Mouse (Mus musculus) stomach, embryonic 15.5 days (tissue): ENCODE data around the gene Akap8. TPM values are rescaled to one million over a fixed set of nuclear protein-coding genes. Genes with fewer than 3 reads are reported as not detected.

Experiments used
- ATAC-seq: fragments of 200-750 bp; cut with Nextera tagmentation; 2 replicates; pipeline ENCODE4 v1.8.0; 2017; ENCODE audit warnings: low read depth, moderate number of reproducible peaks, moderate TSS enrichment; ENCODE audit not compliant: insufficient read depth, low FRiP score
- H3K27ac ChIP-seq: fragments of 300-500 bp; sonication (generic); 2 replicates; pipeline ENCODE4 v1.5.1; 2015; ENCODE audit warnings: mild to moderate bottlenecking, inconsistent platforms
- H3K27me3 ChIP-seq: fragments of 300-500 bp; sonication (generic); replicated peaks from 2 replicates; pipeline ENCODE4 v1.6.1; 2015; ENCODE audit warnings: inconsistent platforms
- H3K36me3 ChIP-seq: fragments of 300-500 bp; sonication (generic); 2 replicates; pipeline ENCODE4 v1.6.1; 2015; ENCODE audit warnings: inconsistent platforms
- H3K4me1 ChIP-seq: fragments of 300-500 bp; sonication (generic); 2 replicates; pipeline ENCODE4 v1.6.1; 2015; ENCODE audit warnings: inconsistent platforms
- H3K4me2 ChIP-seq: fragments of 300-500 bp; sonication (generic); 2 replicates; pipeline ENCODE4 v1.6.1; 2015; ENCODE audit warnings: mild to moderate bottlenecking, inconsistent platforms
- H3K4me3 ChIP-seq: fragments of 300-500 bp; sonication (generic); replicated peaks from 2 replicates; pipeline ENCODE4 v1.5.1; 2015; ENCODE audit warnings: inconsistent platforms
- H3K9ac ChIP-seq: fragments of 300-500 bp; sonication (generic); 2 replicates; pipeline ENCODE4 v1.6.1; 2015; ENCODE audit warnings: inconsistent platforms
- H3K9me3 ChIP-seq: fragments of 300-500 bp; sonication (generic); 2 replicates; pipeline ENCODE4 v1.6.1; 2016; ENCODE audit warnings: inconsistent platforms
- WGBS: fragments of 180-500 bp; shearing (Covaris S2); methylation state at CpG from one replicate; pipeline ENCODE4 v1.1.7; 2015; 5-methylcytosine and 5-hydroxymethylcytosine counted together
- polyA plus RNA-seq: library from polyadenylated mRNA; unstranded; fragments of >200 nt; fragmentation: Nextera tagmentation; extraction: Ambion mirVana; gene quantifications from 2 replicates; pipeline ENCODE4 v1.2.1, GENCODE M21; 2015

Gene Akap8
- polyA plus RNA-seq, 1 experiment from 2014 or later = 86.1 TPM

GRCm38 (mm10) chr17:32280575-32280974 lies 40.5 kb downstream of the Akap8 start:
- Histone ChIP-seq H3K4me3 (no peak overlapping the region), H3K36me3 (no peaks in the 10 kb centered on the region), H3K9me3 (no peaks in the 10 kb centered on the region), H3K9ac (no peak overlapping the region), H3K4me2 (no peak overlapping the region), H3K27me3 (no peaks in the 10 kb centered on the region), H3K27ac (no peak overlapping the region), H3K4me1 (peaks cover 11% of the 10 kb centered on the region)
- 84% methylated on average over 3 of the region's 3 CpGs for WGBS
- ATAC-seq = no peak

- Histone ChIP-seq H3K9ac (no peak overlapping the region), H3K4me3 (no peak overlapping the region), H3K4me2 (no peak overlapping the region), H3K27ac (no peak overlapping the region), H3K4me1 (peaks cover 5% of the 10 kb centered on the region; the same call in 1 of the 2 replicates), H3K36me3 (no peaks in the 10 kb centered on the region), H3K9me3 (no peaks in the 10 kb centered on the region), H3K27me3 (no peaks in the 10 kb centered on the region)
- no peak for ATAC-seq
- WGBS = 90% methylated on average over 1 of the region's 1 CpGs
These were observed 43.8 kb downstream of the Akap8 start for GRCm38 (mm10) chr17:32277201-32277600.

GRCm38 (mm10) chr17:32275568-32275967 lies 45.5 kb downstream of the Akap8 start:
- Histone ChIP-seq H3K4me3 (no peak overlapping the region), H3K9me3 (no peaks in the 10 kb centered on the region), H3K27ac (no peak overlapping the region), H3K4me2 (no peak overlapping the region), H3K9ac (no peak overlapping the region), H3K4me1 (no peaks in the 10 kb centered on the region), H3K36me3 (no peaks in the 10 kb centered on the region), H3K27me3 (no peaks in the 10 kb centered on the region)
- no peak for ATAC-seq
- WGBS = 88% methylated on average over 3 of the region's 3 CpGs

- Histone ChIP-seq H3K9ac (no peak overlapping the region), H3K27me3 (no peaks in the 10 kb centered on the region), H3K36me3 (no peaks in the 10 kb centered on the region), H3K9me3 (no peaks in the 10 kb centered on the region), H3K4me3 (no peak overlapping the region), H3K4me2 (no peak overlapping the region), H3K4me1 (no peaks in the 10 kb centered on the region), H3K27ac (no peak overlapping the region)
- 83% methylated on average over 7 of the region's 7 CpGs for WGBS
- no peak for ATAC-seq
These were observed 51.9 kb downstream of the Akap8 start for GRCm38 (mm10) chr17:32269151-32269550.

- Histone ChIP-seq H3K27ac (no peak overlapping the region), H3K4me3 (no peak overlapping the region), H3K27me3 (no peaks in the 10 kb centered on the region), H3K4me1 (no peaks in the 10 kb centered on the region), H3K36me3 (no peaks in the 10 kb centered on the region), H3K9me3 (no peaks in the 10 kb centered on the region), H3K9ac (no peak overlapping the region), H3K4me2 (no peak overlapping the region)
- no peak for ATAC-seq
- WGBS = 87% methylated on average over 3 of the region's 3 CpGs
These were observed 52.5 kb downstream of the Akap8 start for GRCm38 (mm10) chr17:32268540-32268960.

GRCm38 (mm10) chr17:32268096-32268495 lies 52.9 kb downstream of the Akap8 start:
- ATAC-seq = no peak
- H3K36me3 ChIP-seq = no peaks in the 10 kb centered on the region
- H3K4me1 ChIP-seq = no peaks in the 10 kb centered on the region
- WGBS = 77% methylated on average over 2 of the region's 2 CpGs
- H3K27ac ChIP-seq = no peak overlapping the region
- H3K9ac ChIP-seq = no peak overlapping the region
- H3K4me3 ChIP-seq = no peak overlapping the region
- H3K9me3 ChIP-seq = no peaks in the 10 kb centered on the region
- H3K27me3 ChIP-seq = no peaks in the 10 kb centered on the region
- H3K4me2 ChIP-seq = no peak overlapping the region

- WGBS = 77% methylated on average over 1 of the region's 1 CpGs
These were observed 53.4 kb downstream of the Akap8 start for GRCm38 (mm10) chr17:32267617-32268016.

GRCm38 (mm10) chr17:32263672-32264071 lies 57.4 kb downstream of the Akap8 start:
- WGBS = 85% methylated on average over 2 of the region's 2 CpGs

More at GRCm38 (mm10) chr17:32267617-32268016, 53.4 kb downstream of the Akap8 start:
- Histone ChIP-seq H3K4me1 (no peaks in the 10 kb centered on the region), H3K27ac (no peak overlapping the region), H3K36me3 (no peaks in the 10 kb centered on the region), H3K9ac (no peak overlapping the region), H3K27me3 (no peaks in the 10 kb centered on the region), H3K4me2 (no peak overlapping the region), H3K4me3 (no peak overlapping the region), H3K9me3 (no peaks in the 10 kb centered on the region)
- ATAC-seq = no peak

GRCm38 (mm10) chr17:32262831-32263559 lies 58.0 kb downstream of the Akap8 start:
- H3K36me3 ChIP-seq = no peaks in the 10 kb centered on the region
- no peak for ATAC-seq
- no peaks in the 10 kb centered on the region for H3K27me3 ChIP-seq
- no peak overlapping the region for H3K27ac ChIP-seq
- no peak overlapping the region for H3K9ac ChIP-seq
- 91% methylated on average over 8 of the region's 8 CpGs for WGBS
- no peak overlapping the region for H3K4me2 ChIP-seq
- H3K4me1 ChIP-seq = peaks cover 3% of the 10 kb centered on the region; the same call in 1 of the 2 replicates
- H3K4me3 ChIP-seq = no peak overlapping the region
- no peaks in the 10 kb centered on the region for H3K9me3 ChIP-seq

More at GRCm38 (mm10) chr17:32263672-32264071, 57.4 kb downstream of the Akap8 start:
- H3K36me3 ChIP-seq = no peaks in the 10 kb centered on the region
- H3K9me3 ChIP-seq = no peaks in the 10 kb centered on the region
- no peaks in the 10 kb centered on the region for H3K27me3 ChIP-seq
- H3K4me2 ChIP-seq = no peak overlapping the region
- H3K4me1 ChIP-seq = no peaks in the 10 kb centered on the region
- no peak for ATAC-seq
- no peak overlapping the region for H3K9ac ChIP-seq
- H3K4me3 ChIP-seq = no peak overlapping the region
- no peak overlapping the region for H3K27ac ChIP-seq

GRCm38 (mm10) chr17:32258869-32259268 lies 62.2 kb downstream of the Akap8 start:
- no peak for ATAC-seq
- H3K36me3 ChIP-seq = no peaks in the 10 kb centered on the region
- no peak overlapping the region for H3K4me3 ChIP-seq
- whole genome bisulfite sequencing = 89% methylated on average over 2 of the region's 2 CpGs
- H3K27me3 ChIP-seq = no peaks in the 10 kb centered on the region
- no peaks in the 10 kb centered on the region for H3K9me3 ChIP-seq
- no peak overlapping the region for H3K27ac ChIP-seq
- peaks cover 5% of the 10 kb centered on the region; the same call in 1 of the 2 replicates for H3K4me1 ChIP-seq
- H3K4me2 ChIP-seq = no peak overlapping the region
- H3K9ac ChIP-seq = no peak overlapping the region

GRCm38 (mm10) chr17:32257944-32258343 lies 63.1 kb downstream of the Akap8 start:
- H3K27me3 ChIP-seq = no peaks in the 10 kb centered on the region
- H3K4me3 ChIP-seq = no peak overlapping the region
- H3K4me2 ChIP-seq = no peak overlapping the region
- H3K9me3 ChIP-seq = no peaks in the 10 kb centered on the region
- no peak overlapping the region for H3K9ac ChIP-seq
- H3K4me1 ChIP-seq = peaks cover 5% of the 10 kb centered on the region; the same call in 1 of the 2 replicates
- H3K27ac ChIP-seq = no peak overlapping the region
- H3K36me3 ChIP-seq = no peaks in the 10 kb centered on the region
- ATAC-seq = peak; percentile 31; the same call in 1 of the 2 replicates
- 59% methylated on average over 6 of the region's 6 CpGs for WGBS

GRCm38 (mm10) chr17:32257452-32257851 lies 63.6 kb downstream of the Akap8 start:
- Histone ChIP-seq H3K9ac (no peak overlapping the region), H3K4me2 (no peak overlapping the region), H3K27me3 (no peaks in the 10 kb centered on the region), H3K27ac (no peak overlapping the region), H3K4me1 (peaks cover 5% of the 10 kb centered on the region; the same call in 1 of the 2 replicates), H3K4me3 (no peak overlapping the region), H3K9me3 (no peaks in the 10 kb centered on the region), H3K36me3 (no peaks in the 10 kb centered on the region)
- ATAC-seq = no peak
- WGBS = 82% methylated on average over 2 of the region's 2 CpGs
